11 mouse cellular contexts compared by ENCODE assay signal in genomic region chr5:139947446-139947845, GRCm38 (mm10). TPM values are rescaled to one million over a fixed set of nuclear protein-coding genes. Genes with fewer than 3 reads are reported as not detected.
A peak's percentile ranks its signal among the peaks of the same experiment; 100 is the strongest.
DNase-seq lines count a peak whose midpoint lies in the region; ATAC-seq and TF ChIP-seq lines count a peak whose summit lies in the region.
"Had no signal": no experiment of that assay in that cellular context is flagged by ENCODE, and none has a peak within 500 bp of the region (broad histone marks: within the 10 kb centered on the region; RNA-seq: fewer than 3 reads in every experiment).

No protein-coding gene starts in this region.

- TF ChIP-seq POLR2A in thymus, adult 2 months (IDR thresholded peaks at IDR 0.05; ENCODE audit: control insufficient read depth, extremely low read depth, insufficient read depth, low read length, poor library complexity): no peak

- no peak overlapping the region for H3K9ac ChIP-seq in hindbrain, embryonic 11.5 days (ENCODE audit: low read depth, low read length)
- no peak overlapping the region for H3K9ac ChIP-seq in hindbrain, embryonic 14.5 days
- H3K9ac ChIP-seq in forebrain, embryonic 13.5 days: no peak overlapping the region

- no peak for ATAC-seq in hindbrain, embryonic 11.5 days (ENCODE audit: low FRiP score)
- no peak for ATAC-seq in hindbrain, embryonic 14.5 days (ENCODE audit: low FRiP score)
- ATAC-seq in inflammation-experienced regulatory T-cells, adult 6 months: no peak
- no peak for ATAC-seq in forebrain, embryonic 13.5 days
- ATAC-seq: intestine, embryonic 16.5 days; midbrain, embryonic 16.5 days had no signal

- H3K4me2 ChIP-seq in hindbrain, embryonic 11.5 days (replicated peaks; ENCODE audit: low read depth, low read length): no peak overlapping the region
- H3K4me2 ChIP-seq in hindbrain, embryonic 14.5 days (replicated peaks): no peak overlapping the region
- H3K4me2 ChIP-seq in forebrain, embryonic 13.5 days: no peak overlapping the region

- peak; percentile 43 for DNase-seq in hindbrain, embryonic 11.5 days (ENCODE audit: low spot score)
- DNase-seq in hindbrain, embryonic 14.5 days (ENCODE audit: low spot score): no peak
- peak; percentile 26 for DNase-seq in thymus, adult 2 months
- DNase-seq in thymus, postnatal 36 days: no peak
- DNase-seq in embryo, embryonic 11 days: peak; percentile 28
- peak; percentile 62 for DNase-seq in thymus, postnatal 4 days
- DNase-seq: gastrocnemius, postnatal 25 days had no signal

- no peak overlapping the region for H3K27ac ChIP-seq in hindbrain, embryonic 11.5 days (ENCODE audit: low read depth, low read length)
- no peak overlapping the region for H3K27ac ChIP-seq in hindbrain, embryonic 14.5 days
- H3K27ac ChIP-seq in thymus, adult 2 months (ENCODE audit: control insufficient read depth, insufficient read depth, low read length): no peak overlapping the region
- no peak overlapping the region for H3K27ac ChIP-seq in forebrain, embryonic 13.5 days

- no peak overlapping the region for H3K4me3 ChIP-seq in hindbrain, embryonic 11.5 days (ENCODE audit: low read depth, low read length)
- H3K4me3 ChIP-seq in hindbrain, embryonic 14.5 days (replicated peaks; ENCODE audit: low read length): no peak overlapping the region
- no peak overlapping the region for H3K4me3 ChIP-seq in thymus, adult 2 months (ENCODE audit: control insufficient read depth, insufficient read depth, low read length)
- no peak overlapping the region for H3K4me3 ChIP-seq in forebrain, embryonic 13.5 days

- peaks cover 6% of the 10 kb centered on the region; the same call in 1 of the 2 replicates for H3K4me1 ChIP-seq in hindbrain, embryonic 11.5 days (replicated peaks; ENCODE audit: control insufficient read depth, insufficient read depth, low read length)
- peaks cover 5% of the 10 kb centered on the region for H3K4me1 ChIP-seq in hindbrain, embryonic 14.5 days (replicated peaks; ENCODE audit: control insufficient read depth, insufficient read depth, low read length)
- no peaks in the 10 kb centered on the region for H3K4me1 ChIP-seq in thymus, adult 2 months (replicated peaks; ENCODE audit: control insufficient read depth, insufficient read depth, low read length)
- H3K4me1 ChIP-seq in forebrain, embryonic 13.5 days: peaks cover 36% of the 10 kb centered on the region

- 97% methylated on average over 5 of the region's 5 CpGs for WGBS in hindbrain, embryonic 11.5 days
- WGBS in hindbrain, embryonic 14.5 days: 91% methylated on average over 5 of the region's 5 CpGs
- 92% methylated on average over 5 of the region's 5 CpGs for WGBS in thymus, adult 2 months
- 91% methylated on average over 5 of the region's 5 CpGs for WGBS in forebrain, embryonic 13.5 days

- H3K9me3 ChIP-seq in hindbrain, embryonic 11.5 days (ENCODE audit: control insufficient read depth, low read length): no peaks in the 10 kb centered on the region
- no peaks in the 10 kb centered on the region for H3K9me3 ChIP-seq in hindbrain, embryonic 14.5 days (ENCODE audit: control insufficient read depth, low read length)
- H3K9me3 ChIP-seq in forebrain, embryonic 13.5 days (replicated peaks): no peaks in the 10 kb centered on the region

- TF ChIP-seq CTCF in thymus, adult 2 months (IDR thresholded peaks at IDR 0.05; ENCODE audit: borderline replicate concordance, control insufficient read depth, extremely low read depth, insufficient read depth, low read length, poor library complexity): 0 out of 2 replicates have a peak, but pooled peaks have one; percentile 39

- no peaks in the 10 kb centered on the region for H3K36me3 ChIP-seq in hindbrain, embryonic 11.5 days (ENCODE audit: control insufficient read depth, insufficient read depth, low read length)
- H3K36me3 ChIP-seq in hindbrain, embryonic 14.5 days (replicated peaks; ENCODE audit: control insufficient read depth, insufficient read depth): no peaks in the 10 kb centered on the region
- no peaks in the 10 kb centered on the region for H3K36me3 ChIP-seq in thymus, adult 2 months (ENCODE audit: control insufficient read depth, insufficient read depth, low read length)
- H3K36me3 ChIP-seq in forebrain, embryonic 13.5 days (ENCODE audit: poor library complexity, severe bottlenecking): no peaks in the 10 kb centered on the region

- H3K27me3 ChIP-seq in hindbrain, embryonic 11.5 days (ENCODE audit: control insufficient read depth, insufficient read depth, low read length): no peaks in the 10 kb centered on the region
- H3K27me3 ChIP-seq in hindbrain, embryonic 14.5 days (ENCODE audit: control insufficient read depth, insufficient read depth, low read length): no peaks in the 10 kb centered on the region
- no peaks in the 10 kb centered on the region for H3K27me3 ChIP-seq in thymus, adult 2 months (ENCODE audit: control insufficient read depth, insufficient read depth, low read length)
- no peaks in the 10 kb centered on the region for H3K27me3 ChIP-seq in forebrain, embryonic 13.5 days

RNA-seq across cellular contexts. Expression of gene Elfn1, which starts 39.7 kb away (rescaled TPM):
- polyA plus RNA-seq in hindbrain, embryonic 11.5 days (2014; fragmentation: Nextera tagmentation; extraction: Ambion mirVana): 1.3 and 1.5 TPM in 2 replicates
- 3.5 and 5.0 TPM in 2 replicates for polyA plus RNA-seq in hindbrain, embryonic 14.5 days (2014; fragmentation: Nextera tagmentation; extraction: Ambion mirVana)
- 0.77 and 0.96 TPM in 2 replicates for polyA plus RNA-seq in thymus, adult 2 months (2012; rRNA removed)
- not detected for polyA plus RNA-seq in inflammation-experienced regulatory T-cells, adult 6 months (2017; shearing (Covaris generic))
- 0.44 and 1.1 TPM in 2 replicates for polyA plus RNA-seq in forebrain, embryonic 13.5 days (2015; fragmentation: Nextera tagmentation; extraction: Ambion mirVana)

Comparison
In these comparisons a context has a peak if more than half of its experiments do, and no peak if none do; other contexts are left out.
1. DNase-seq: peak in hindbrain, embryonic 11.5 days (single experiment), thymus, adult 2 months (single experiment), embryo, embryonic 11 days (single experiment) and thymus, postnatal 4 days (single experiment); none in hindbrain, embryonic 14.5 days (single experiment) and thymus, postnatal 36 days (0 of 2).